Mouse (Mus musculus) neural tube, embryonic 15.5 days (tissue): ENCODE data around the gene Mxra7. TPM values are rescaled to one million over a fixed set of nuclear protein-coding genes. Genes with fewer than 3 reads are reported as not detected.

ENCODE experiments used
- ATAC-seq: fragments of 200-750 bp; cut with Nextera tagmentation; 2 replicates; pipeline ENCODE4 v1.8.0; 2017; ENCODE audit warnings: mild to moderate bottlenecking, moderate TSS enrichment, moderate library complexity; ENCODE audit not compliant: low FRiP score
- H3K27ac ChIP-seq: fragments of 300-500 bp; sonication (generic); replicated peaks from 2 replicates; pipeline ENCODE4 v1.5.1; 2015; ENCODE audit warnings: mild to moderate bottlenecking, inconsistent platforms
- H3K27me3 ChIP-seq: fragments of 300-500 bp; sonication (generic); replicated peaks from 2 replicates; pipeline ENCODE4 v1.6.1; 2015; ENCODE audit warnings: inconsistent platforms
- H3K36me3 ChIP-seq: fragments of 300-500 bp; sonication (generic); 2 replicates; pipeline ENCODE4 v1.6.1; 2015; ENCODE audit warnings: inconsistent platforms
- H3K4me1 ChIP-seq: fragments of 300-500 bp; sonication (generic); 2 replicates; pipeline ENCODE4 v1.6.1; 2015; ENCODE audit warnings: inconsistent platforms
- H3K4me2 ChIP-seq: fragments of 300-500 bp; sonication (generic); 2 replicates; pipeline ENCODE4 v1.6.1; 2015; ENCODE audit warnings: inconsistent platforms, mild to moderate bottlenecking, moderate library complexity
- H3K4me3 ChIP-seq: fragments of 300-500 bp; sonication (generic); replicated peaks from 2 replicates; pipeline ENCODE4 v1.5.1; 2015; ENCODE audit warnings: mild to moderate bottlenecking, inconsistent platforms
- H3K9ac ChIP-seq: fragments of 300-500 bp; sonication (generic); replicated peaks from 2 replicates; pipeline ENCODE4 v1.6.1; 2015; ENCODE audit warnings: mild to moderate bottlenecking, inconsistent platforms
- H3K9me3 ChIP-seq: fragments of 300-500 bp; sonication (generic); replicated peaks from 2 replicates; pipeline ENCODE4 v1.6.1; 2016; ENCODE audit warnings: inconsistent platforms
- WGBS: fragments of 180-500 bp; shearing (Covaris S2); methylation state at CpG from one replicate; pipeline ENCODE4 v1.1.7; 2015; ENCODE audit warnings: mixed read lengths; 5-methylcytosine and 5-hydroxymethylcytosine counted together
- polyA plus RNA-seq: library from polyadenylated mRNA; unstranded; fragments of >200 nt; fragmentation: Nextera tagmentation; extraction: Ambion mirVana; gene quantifications from 2 replicates; pipeline ENCODE4 v1.2.1, GENCODE M21; 2015

Mxra7 gene
- polyA plus RNA-seq, 1 experiment from 2014 or later, result 43.2 TPM

DNA sequence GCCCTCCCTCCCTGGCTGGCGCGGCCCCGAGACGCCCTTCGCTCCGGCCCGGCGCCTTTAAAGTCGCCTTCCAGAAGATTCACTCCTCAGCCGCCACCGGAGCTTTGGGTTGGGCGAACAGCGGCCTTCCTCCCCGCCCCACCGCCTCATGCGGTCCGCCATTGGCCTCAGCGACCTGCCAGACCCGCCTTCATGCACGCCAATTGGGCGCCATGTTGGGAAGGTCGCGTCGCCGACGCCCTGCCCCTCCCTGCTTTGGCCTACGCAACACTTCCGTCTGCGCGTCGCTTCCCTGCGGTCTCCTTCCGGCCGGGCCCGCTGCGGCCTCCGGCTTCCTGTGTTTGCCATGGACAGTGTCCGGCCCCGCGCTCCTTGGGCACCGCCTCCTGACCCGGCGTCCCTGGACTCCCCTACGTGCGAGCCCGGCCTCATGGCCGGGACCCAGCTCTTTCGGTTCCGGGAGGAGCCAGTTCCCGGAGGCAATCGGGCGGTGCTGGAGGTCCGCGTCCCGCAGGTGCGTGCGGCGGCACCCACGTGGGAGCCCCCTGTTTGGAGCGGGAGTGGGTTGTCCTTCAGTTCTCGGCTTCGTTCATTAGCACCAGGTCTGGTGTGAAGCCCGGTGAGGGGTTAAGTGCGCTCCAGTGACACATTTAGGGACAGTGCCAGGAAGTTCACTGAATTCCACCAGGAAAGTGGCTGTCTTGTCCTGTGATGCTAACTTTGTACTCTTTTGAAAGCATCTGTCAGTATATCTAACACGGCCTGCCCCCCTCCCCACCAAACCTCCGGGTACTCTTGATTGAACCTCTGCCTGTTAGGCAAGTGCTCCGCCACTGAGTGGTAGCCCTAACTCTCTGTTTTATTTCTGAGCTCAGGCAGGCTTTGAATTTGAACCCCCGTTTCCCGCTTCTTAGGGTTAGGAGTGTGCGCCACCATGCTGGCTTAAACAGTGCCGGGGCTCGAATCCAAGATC, 15.7 kb upstream of the Mxra7 start, which contains the start of the genes Mettl23 and Jmjd6:
Gene Mettl23, plus strand, starts transcription at position 18 of the 973 bp plus-strand sequence.
Gene Jmjd6, minus strand, starts transcription at position 189 of the 973 bp plus-strand sequence.
- no peaks in the 10 kb centered on the region for H3K9me3 ChIP-seq
- peak within 1 kb of the TSS; percentile 80 for H3K4me2 ChIP-seq
- ATAC-seq, result peak; percentile 96
- WGBS, result under 1% methylated on average over 72 of the region's 72 CpGs
- H3K36me3 ChIP-seq, result peaks cover 30% of the 10 kb centered on the region
- H3K9ac ChIP-seq, result peak within 1 kb of the TSS; percentile 87
- peak within 1 kb of the TSS; percentile 99 for H3K27ac ChIP-seq
- H3K4me1 ChIP-seq, result peaks cover 51% of the 10 kb centered on the region
- H3K4me3 ChIP-seq, result peak within 1 kb of the TSS; percentile 94
- H3K27me3 ChIP-seq, result no peaks in the 10 kb centered on the region

DNA sequence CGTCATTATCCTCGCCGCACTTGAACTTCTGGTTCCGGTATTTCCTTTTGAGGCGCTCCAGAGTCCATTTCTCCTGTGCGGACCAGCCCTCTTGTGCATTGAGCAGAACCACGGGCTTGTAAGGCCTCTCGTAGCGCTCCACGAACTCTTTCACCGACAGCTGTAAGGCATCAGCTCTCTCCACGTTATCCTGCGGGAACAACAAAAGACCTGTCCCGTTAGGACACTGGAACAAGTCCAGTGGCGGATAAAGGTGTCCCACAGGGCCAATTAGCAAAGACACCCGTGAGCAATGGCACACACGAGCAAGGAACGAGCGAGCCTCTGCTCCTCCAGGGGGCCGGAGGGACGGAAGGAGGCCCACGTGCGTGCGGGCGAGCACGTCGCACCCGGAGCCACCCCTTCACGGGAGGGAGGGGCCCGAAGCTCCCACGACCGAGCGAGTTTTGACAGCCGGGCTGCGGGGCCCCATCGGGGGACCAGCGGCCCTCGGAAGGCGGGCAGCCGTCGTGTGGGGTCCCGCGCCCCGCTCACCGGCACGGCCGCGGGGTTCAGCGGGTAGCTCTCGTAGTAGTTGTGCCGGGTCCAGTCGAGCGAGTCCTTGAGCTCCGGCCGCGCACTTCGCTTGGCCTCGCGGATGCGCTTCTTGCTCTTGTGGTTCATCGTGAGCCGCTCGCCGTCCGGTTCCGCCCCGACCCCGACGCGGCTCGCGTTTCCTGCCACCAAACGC, 14.8 kb upstream of the Mxra7 start:
- WGBS, result under 1% methylated on average over 72 of the region's 73 CpGs
- H3K9ac ChIP-seq, result peak overlapping the region; percentile 87
- H3K9me3 ChIP-seq, result no peaks in the 10 kb centered on the region
- peak overlapping the region; percentile 99 for H3K27ac ChIP-seq
- H3K27me3 ChIP-seq, result no peaks in the 10 kb centered on the region
- ATAC-seq, result peak; percentile 82
- peaks cover 31% of the 10 kb centered on the region for H3K36me3 ChIP-seq
- H3K4me2 ChIP-seq, result peak overlapping the region; percentile 80
- H3K4me3 ChIP-seq, result peak overlapping the region; percentile 94
- H3K4me1 ChIP-seq, result peaks cover 46% of the 10 kb centered on the region

DNA sequence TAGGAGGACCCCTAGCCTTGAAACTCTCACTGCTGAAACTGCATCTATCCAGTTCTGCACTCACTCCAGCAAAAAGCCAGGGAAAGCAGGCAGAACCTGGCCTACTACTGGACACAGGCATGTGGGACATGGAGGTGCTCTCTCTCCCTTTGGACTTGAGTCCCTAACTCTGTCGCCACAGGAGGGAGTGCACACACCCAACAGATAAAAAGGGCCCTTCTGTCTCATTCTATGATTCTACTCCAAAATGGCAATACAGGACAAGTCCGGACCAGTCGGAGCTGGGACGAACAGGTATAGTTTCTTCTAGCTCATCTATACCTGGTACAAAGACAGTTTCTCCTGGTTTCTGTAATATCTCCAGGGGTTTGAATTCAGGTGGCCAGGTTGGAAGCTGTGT, 12.9 kb upstream of the Mxra7 start:
- no peak for ATAC-seq
- Histone ChIP-seq H3K27me3 (no peaks in the 10 kb centered on the region), H3K27ac (no peak overlapping the region), H3K36me3 (peaks cover 49% of the 10 kb centered on the region), H3K9ac (peak overlapping the region; percentile 35), H3K9me3 (no peaks in the 10 kb centered on the region), H3K4me3 (peak overlapping the region; percentile 8; the same call in 1 of the 2 replicates), H3K4me2 (peak overlapping the region; percentile 80), H3K4me1 (peaks cover 46% of the 10 kb centered on the region)
- 89% methylated on average over 4 of the region's 4 CpGs for WGBS

DNA sequence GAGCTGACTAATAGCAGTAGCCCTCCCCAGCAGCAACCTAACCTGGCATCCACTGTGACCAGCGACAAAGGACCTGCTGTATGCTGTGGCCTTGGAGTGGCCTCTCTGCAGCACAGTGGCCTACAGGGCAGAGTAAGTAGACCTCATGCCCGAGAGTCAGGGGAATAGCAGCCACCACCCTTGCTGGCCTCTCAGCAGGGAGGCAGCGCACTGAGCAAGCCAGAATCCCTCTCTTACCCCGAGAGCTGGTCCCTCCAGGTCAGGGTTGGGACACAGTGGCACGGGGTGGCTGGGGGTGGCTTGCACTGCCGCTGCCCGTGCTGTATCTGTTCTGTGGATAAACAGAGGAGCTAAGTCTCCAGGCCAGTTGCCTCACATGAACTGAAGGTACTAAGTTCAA, 11.8 kb upstream of the Mxra7 start:
- WGBS, result 70% methylated on average over 7 of the region's 7 CpGs
- no peaks in the 10 kb centered on the region for H3K27me3 ChIP-seq
- no peak overlapping the region for H3K9ac ChIP-seq
- peaks cover 45% of the 10 kb centered on the region for H3K4me1 ChIP-seq
- no peak for ATAC-seq
- H3K27ac ChIP-seq, result no peak overlapping the region
- peaks cover 60% of the 10 kb centered on the region for H3K36me3 ChIP-seq
- peak overlapping the region; percentile 9; the same call in 1 of the 2 replicates for H3K4me2 ChIP-seq
- H3K4me3 ChIP-seq, result no peak overlapping the region
- H3K9me3 ChIP-seq, result no peaks in the 10 kb centered on the region

DNA sequence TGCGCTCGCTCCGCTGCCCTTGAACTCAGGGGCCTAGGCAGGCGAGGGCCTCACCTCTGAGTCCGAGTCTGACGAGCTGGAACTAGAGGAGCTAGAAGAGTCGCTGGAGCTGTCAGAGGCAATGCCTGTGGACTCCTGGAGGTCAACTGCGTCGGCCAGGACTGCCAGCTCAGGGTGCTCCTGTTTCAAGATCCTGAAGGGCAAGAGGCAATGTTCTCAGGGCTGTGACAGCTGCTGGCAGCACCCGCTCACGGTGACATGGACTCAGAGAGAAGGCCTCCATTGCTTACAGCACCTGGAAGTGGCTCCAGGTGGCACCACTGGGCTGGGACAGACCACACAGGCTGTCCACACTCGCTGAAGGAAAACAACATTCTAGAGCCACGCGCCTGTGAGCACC, 11.1 kb upstream of the Mxra7 start:
- 88% methylated on average over 14 of the region's 14 CpGs for WGBS
- Histone ChIP-seq H3K27me3 (no peaks in the 10 kb centered on the region), H3K4me2 (no peak overlapping the region), H3K4me1 (peaks cover 38% of the 10 kb centered on the region), H3K9ac (no peak overlapping the region), H3K36me3 (peaks cover 67% of the 10 kb centered on the region), H3K27ac (no peak overlapping the region), H3K9me3 (no peaks in the 10 kb centered on the region), H3K4me3 (no peak overlapping the region)
- ATAC-seq, result no peak

DNA sequence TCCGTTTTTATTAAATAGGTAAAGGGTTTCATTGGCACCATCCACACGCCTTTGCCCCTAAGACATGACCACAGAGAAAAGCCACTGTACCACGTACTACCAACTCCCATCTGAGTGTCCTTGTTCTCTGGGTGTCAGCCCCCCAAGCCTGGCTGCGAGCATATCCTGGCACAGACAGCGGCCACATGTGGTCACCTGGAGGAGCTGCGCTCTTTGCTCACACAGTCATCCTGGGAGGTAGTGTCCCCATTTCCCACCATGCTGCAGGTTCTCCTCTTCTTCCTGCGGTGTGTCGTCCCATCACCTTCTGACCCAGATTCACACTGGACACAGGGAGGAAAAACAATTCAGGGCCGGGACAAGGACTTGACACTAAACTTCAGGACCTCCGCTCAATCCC, 9.6 kb upstream of the Mxra7 start:
- no peak for ATAC-seq
- WGBS, result 96% methylated on average over 10 of the region's 10 CpGs

DNA sequence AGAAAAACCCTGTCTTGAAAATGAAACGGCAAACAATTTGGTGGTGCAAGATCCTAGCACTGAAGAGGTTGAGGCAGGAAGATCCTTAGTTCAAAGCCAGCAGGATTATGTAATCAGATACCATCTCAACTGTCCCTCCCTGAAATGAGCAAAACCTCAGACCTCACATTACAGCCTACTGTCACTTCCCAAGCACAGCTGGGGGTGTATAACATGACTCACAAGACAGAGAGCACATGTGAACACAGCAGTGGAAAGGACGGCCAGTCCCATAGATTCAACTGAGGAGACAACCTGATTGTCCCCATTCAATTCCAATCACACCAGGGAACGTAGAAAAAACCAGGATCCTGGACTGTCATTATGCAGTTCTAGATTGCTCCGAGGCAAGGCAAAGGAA, 8.4 kb upstream of the Mxra7 start:
- WGBS, result 93% methylated on average over 4 of the region's 4 CpGs
- Histone ChIP-seq H3K4me1 (peaks cover 31% of the 10 kb centered on the region), H3K27ac (no peak overlapping the region), H3K9me3 (no peaks in the 10 kb centered on the region), H3K9ac (no peak overlapping the region), H3K36me3 (peaks cover 86% of the 10 kb centered on the region), H3K4me2 (no peak overlapping the region), H3K4me3 (no peak overlapping the region), H3K27me3 (no peaks in the 10 kb centered on the region)
- no peak for ATAC-seq

More for the DNA sequence above, 9.6 kb upstream of the Mxra7 start:
- Histone ChIP-seq H3K4me1 (peaks cover 40% of the 10 kb centered on the region), H3K4me3 (no peak overlapping the region), H3K36me3 (peaks cover 80% of the 10 kb centered on the region), H3K4me2 (no peak overlapping the region), H3K9me3 (no peaks in the 10 kb centered on the region), H3K9ac (no peak overlapping the region), H3K27ac (no peak overlapping the region), H3K27me3 (no peaks in the 10 kb centered on the region)

DNA sequence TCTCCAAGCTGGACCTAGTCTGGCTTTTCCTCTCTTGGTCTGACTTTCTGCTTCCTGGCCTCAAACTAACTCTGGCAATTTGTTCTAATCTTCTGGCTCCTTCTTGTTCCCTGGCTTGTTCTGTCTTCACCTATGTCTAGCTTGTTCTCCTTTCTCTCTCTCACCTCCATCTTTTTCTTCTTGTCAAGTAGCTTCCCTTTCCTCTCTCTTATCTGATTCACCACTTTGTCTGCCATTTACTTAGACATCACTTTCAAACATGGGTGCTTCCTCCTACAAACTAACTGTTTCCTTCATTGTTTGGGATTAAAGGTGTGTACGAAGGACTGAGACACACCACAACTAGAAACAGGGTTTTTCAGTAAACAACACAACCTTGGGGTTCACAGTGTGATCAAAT, 7.1 kb upstream of the Mxra7 start:
- no peak for ATAC-seq
- H3K4me3 ChIP-seq, result no peak overlapping the region
- no peaks in the 10 kb centered on the region for H3K9me3 ChIP-seq
- no peak overlapping the region for H3K9ac ChIP-seq
- no peaks in the 10 kb centered on the region for H3K27me3 ChIP-seq
- peaks cover 18% of the 10 kb centered on the region for H3K4me1 ChIP-seq
- no peak overlapping the region for H3K4me2 ChIP-seq
- peaks cover 81% of the 10 kb centered on the region for H3K36me3 ChIP-seq
- 98% methylated on average over 1 of the region's 1 CpGs for WGBS
- no peak overlapping the region for H3K27ac ChIP-seq

DNA sequence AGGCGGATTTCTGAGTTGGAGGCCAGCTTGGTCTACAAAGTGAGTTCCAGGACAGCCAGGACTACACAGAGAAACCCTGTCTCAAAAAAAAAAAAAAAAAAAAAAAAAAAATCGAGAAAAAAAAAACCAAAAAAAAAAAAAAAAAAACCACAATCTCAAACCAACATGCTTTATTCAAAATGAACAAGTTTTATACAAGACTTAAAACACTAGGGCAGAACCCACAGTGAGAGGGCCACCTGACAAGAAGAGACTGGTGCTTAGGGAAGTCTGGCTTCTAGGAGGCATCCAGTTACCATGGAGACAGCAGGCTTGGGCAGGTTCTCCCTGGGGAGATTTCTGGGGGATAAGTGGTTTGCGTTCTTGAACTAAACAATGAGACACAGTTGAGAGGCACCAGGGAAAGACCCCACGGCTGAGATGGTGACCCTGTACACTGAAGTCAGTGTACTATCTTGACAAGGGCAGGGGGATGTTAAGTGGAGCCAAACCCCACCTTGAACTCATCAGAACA, 4.4 kb upstream of the Mxra7 start:
- 32% methylated on average over 4 of the region's 4 CpGs for WGBS
- Histone ChIP-seq H3K27me3 (no peaks in the 10 kb centered on the region), H3K36me3 (peaks cover 55% of the 10 kb centered on the region), H3K9ac (no peak overlapping the region), H3K27ac (no peak overlapping the region; the same call in 1 of the 2 replicates), H3K4me2 (no peak overlapping the region), H3K4me1 (peaks cover 19% of the 10 kb centered on the region), H3K4me3 (no peak overlapping the region), H3K9me3 (no peaks in the 10 kb centered on the region)
- no peak for ATAC-seq

DNA sequence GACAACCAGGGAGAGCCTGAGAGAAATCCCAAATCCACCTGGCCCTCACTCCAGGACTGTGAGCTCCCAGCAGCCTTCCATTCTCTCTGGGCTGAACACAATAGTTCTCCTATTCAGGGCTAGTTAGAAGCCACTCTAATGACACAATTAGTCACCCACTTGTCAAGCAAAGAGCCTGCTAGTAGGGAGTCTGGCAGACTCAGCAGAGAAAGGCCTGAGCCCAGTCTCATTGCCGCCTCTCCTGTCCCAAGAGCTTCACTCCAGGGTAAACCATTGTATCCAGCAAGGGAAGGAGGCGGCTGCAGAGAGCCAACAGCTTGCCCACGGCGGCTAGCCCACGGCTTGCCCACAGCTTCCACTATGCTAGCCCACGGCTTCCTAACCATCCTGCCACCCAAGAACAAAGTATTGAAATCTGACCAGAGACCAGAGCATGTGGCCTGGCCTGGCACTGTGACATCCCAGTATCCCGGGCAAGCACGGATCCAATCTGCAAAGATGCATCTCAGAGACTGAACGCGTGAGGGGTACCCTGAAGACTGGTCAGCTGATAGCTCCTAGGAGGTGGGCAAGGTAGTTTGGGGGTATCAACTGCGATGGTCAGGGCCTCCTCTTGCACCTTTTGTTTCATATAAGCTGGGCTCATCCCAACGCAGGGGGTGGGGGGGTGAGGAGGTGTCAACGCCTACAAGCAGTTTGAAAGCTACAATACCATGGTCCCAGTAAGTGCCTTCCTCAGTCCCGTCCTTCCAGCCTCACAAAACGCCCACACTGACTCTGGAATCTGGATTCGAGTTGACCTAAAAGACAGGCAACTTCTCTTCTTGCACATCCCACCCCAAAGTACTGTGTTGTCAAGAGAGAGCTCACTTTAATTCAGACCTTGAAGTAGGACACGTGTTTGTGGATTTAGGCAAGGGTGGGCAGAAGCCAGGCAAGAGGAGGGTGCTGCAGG, 1.0 kb downstream of the Mxra7 start:
- Histone ChIP-seq H3K27me3 (no peaks in the 10 kb centered on the region), H3K27ac (peak overlapping the region; percentile 80), H3K36me3 (peaks cover 9% of the 10 kb centered on the region), H3K4me2 (peak overlapping the region; percentile 90), H3K4me3 (peak overlapping the region; percentile 69), H3K4me1 (peaks cover 43% of the 10 kb centered on the region), H3K9ac (peak overlapping the region; percentile 78), H3K9me3 (no peaks in the 10 kb centered on the region)
- ATAC-seq, result no peak
- WGBS, result 9% methylated on average over 17 of the region's 17 CpGs
